Mouse (Mus musculus) G1E (cell line): ENCODE measurements around the gene Glp2r.

Experiments used
- CTCF ChIP-seq: IDR thresholded peaks from 2 replicates; pipeline ENCODE4 v1.5.1; 2012; ENCODE audit warnings: low read depth, low read length, inconsistent platforms, mixed read lengths
- GATA1 ChIP-seq: IDR thresholded peaks from 2 replicates; pipeline ENCODE4 v1.6.1; 2012; ENCODE audit warnings: borderline replicate concordance, low read length, inconsistent platforms, mixed read lengths
- POLR2AphosphoS5 ChIP-seq: IDR thresholded peaks from 2 replicates; pipeline ENCODE4 v1.6.1; 2012; ENCODE audit warnings: low read depth, low read length, inconsistent platforms; ENCODE audit not compliant: insufficient replicate concordance
- TAL1 ChIP-seq: conservative IDR thresholded peaks from 2 replicates; pipeline ENCODE4 v1.6.1; 2012; ENCODE audit warnings: low read depth, low read length, inconsistent platforms, mixed read lengths

GRCm38 (mm10) chr11:67741569-67741968, 29.4 kb downstream of the Glp2r start:
- TF ChIP-seq CTCF (no peak), POLR2AphosphoS5 (no peak), GATA1 (no peak), TAL1 (no peak)
